Mouse (Mus musculus) forelimb bud, embryonic 11.5 days (tissue): ENCODE data around the gene Arrdc3.

Experiments used
- DNase-seq: peaks from one replicate; pipeline ENCODE4 v3.0.0-alpha.2; 2012; ENCODE audit warnings: low read depth, low spot score

Arrdc3 gene

DNA sequence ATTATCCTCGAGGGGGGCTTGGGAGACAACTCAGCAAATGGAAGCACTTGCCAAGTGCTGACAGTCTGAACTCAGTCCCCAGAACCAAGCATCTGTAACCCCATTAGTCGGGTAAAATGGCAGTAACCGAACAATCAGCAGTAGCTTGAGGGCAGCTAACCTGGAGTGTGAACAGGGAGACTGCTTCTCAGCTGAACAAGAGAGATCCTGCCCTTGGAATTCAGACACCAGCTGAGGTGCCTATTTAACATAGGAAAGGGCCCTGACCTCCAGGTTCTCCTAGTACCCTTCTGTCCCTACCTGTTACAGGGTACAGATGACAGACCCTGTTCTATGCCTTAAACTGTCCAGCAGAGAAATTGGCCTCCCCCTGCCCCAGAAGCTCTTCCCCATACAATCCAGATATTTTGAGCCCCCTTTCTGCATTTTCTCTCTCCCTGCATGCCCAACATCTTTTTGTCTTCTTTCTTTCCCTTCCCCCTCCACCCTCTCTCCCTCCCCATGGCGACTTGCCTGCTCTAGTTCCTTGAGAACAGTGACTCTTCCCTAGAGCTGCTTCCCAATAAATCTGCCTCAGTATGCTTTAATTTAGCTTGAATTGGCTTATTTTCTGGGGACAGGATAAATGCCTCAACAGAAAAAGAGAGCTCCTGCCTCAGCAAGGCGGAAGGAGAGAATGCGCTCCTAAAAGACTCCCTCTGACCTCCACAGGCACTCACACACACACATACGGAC is 38.6 kb downstream of the Arrdc3 start:
- DNase-seq: no peak

- DNase-seq: no peak
These were observed 45.0 kb downstream of the Arrdc3 start for GRCm38 (mm10) chr13:80928187-80928586.

- no peak for DNase-seq
These were observed 46.8 kb downstream of the Arrdc3 start for GRCm38 (mm10) chr13:80930030-80930429.

DNA sequence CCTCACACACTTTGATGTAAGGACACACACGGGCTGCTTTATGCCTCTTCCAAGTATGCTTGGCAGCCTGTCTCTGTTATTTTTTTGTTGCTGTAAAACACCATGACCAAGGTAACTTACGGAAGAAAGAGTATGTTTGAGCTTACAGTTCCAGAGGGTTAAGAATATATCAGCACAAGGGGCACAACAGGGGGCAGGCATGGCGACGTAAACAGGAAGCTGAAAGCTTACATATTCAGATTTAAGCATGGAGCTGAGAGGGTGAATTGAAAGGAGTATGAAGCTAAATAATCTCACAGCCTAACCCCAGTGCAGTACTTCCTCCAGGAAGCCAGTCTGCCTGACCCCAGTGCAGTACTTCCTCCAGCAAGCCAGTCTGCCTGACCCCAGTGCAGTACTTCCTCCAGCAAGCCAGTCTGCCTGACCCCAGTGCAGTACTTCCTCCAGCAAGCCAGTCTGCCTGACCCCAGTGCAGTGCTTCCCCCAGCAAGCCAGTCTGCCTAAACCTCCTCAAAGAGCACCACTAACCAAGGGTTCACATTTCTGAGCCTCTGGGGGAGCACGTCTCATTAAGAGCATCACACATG is 49.7 kb downstream of the Arrdc3 start:
- DNase-seq: no peak

DNA sequence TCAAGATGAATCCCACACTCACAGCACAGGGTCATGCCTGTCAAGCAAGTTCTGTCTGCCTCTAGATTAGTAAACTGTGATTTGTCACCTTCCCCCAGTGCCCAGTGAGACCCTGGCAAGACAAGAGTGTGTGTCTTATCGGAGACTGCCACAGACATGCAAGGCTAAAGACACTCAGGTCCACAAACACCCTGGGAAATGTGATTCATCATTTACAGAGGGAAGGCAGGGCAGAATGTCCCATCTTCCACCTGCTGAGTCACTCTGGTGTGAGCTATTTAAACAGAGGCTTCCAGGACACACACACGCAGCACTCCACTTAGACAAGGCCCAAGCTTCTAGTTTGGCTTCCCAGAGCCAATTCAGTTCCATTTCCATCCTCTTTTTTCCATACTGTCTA is 53.2 kb downstream of the Arrdc3 start:
- no peak for DNase-seq

- DNase-seq: no peak
These were observed 56.0 kb downstream of the Arrdc3 start for GRCm38 (mm10) chr13:80939228-80939627.

DNA sequence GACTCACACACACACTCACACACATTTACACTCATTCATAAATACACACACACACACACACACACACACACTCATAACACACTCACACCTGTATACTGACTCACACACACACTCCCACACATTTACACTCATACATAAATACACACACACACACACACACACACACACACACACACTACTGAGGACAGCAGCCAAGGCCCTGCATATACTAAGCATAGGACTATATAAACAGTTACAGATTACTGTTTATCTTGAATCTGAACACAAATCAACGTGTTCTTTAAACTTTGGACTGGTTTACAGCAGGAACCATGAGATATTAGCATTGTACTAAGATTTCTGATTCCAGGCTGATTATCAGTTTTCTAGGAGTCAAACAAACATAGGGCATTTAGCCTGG is 56.7 kb downstream of the Arrdc3 start:
- no peak for DNase-seq

- DNase-seq: no peak
These were observed 57.2 kb downstream of the Arrdc3 start for GRCm38 (mm10) chr13:80940421-80940820.

DNA sequence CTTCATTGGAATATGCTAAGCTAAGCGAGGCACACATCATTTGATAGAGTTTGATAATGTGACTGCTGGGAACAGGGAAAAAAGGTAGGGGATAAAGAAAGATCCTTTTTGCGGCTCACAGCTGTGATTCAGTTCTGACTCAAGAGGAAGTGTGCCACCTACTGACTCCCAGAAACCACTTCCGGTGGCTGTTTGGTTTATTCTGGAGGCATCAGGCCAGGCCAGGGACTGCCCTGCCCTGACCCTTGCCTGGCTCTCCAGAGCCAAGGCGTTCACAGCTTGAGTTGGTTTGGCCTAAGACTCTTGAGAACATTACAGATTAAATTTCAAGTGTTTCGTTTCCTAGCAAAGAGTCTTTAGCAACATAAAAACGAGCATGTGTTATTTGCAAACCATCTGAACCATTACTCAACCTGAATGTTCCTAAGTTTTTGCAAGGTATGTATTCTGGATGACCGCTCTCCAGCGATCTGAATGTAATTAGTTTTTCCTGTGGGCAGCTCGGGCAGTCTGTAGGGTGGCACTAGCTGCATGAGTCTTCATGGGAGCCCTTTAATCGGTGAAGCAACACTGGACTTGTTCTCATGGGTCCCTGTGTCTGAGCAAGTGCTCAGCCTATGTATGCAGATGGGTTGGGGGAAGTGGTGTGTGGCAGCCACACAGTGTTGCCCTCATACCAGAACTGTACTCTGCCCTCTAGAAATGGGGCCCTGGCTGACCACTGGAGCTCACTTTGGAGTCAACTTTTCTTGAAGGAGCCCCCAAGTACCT is 57.9 kb downstream of the Arrdc3 start:
- DNase-seq: no peak

- DNase-seq: no peak
These were observed 61.3 kb downstream of the Arrdc3 start for GRCm38 (mm10) chr13:80944532-80944931.
